Mouse (Mus musculus): Measurements from ENCODE around the gene Ubash3a.

DNA sequence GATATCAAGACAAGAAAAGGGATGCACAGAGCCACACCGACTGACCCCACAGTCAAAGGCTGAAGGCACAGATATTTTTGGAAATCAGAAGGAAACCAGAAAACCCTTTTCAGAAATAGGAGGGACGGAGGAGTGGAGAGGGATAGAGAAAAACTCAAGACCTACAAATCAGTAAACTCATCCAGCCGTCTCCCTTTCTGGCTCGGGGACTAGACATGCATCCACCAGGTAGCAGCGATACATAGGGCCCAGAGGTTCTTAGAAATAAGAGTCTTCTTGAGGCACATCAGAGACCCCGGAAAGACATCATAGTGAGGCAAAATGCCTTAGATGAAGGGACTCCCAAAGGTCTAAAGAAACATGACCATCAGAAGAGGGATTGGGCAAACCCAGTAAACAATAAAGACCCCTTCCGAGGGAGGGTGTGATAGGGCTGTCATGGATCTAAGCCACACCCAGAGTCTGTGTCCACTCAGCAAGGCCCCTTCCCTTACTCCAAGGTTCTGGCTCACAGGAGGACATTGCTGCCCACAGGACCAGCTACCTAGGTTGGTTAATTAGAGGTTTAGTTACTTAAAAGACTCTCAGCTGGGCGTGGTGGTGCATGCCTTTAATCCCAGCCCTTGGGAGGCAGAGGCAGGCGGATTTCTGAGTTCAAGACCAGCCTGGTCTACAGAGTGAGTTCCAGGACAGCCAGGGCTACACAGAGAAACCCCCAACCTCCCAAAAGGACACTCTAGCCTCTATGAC lies 64.9 kb downstream of the Ubash3a start:
- TF ChIP-seq POLR2A (IDR thresholded peaks at IDR 0.05; ENCODE audit: extremely low read depth, insufficient read depth, low read length) (no peak), CTCF (IDR thresholded peaks at IDR 0.05; ENCODE audit: extremely low read depth, insufficient read depth, low read length) (no peak)
